Mouse (Mus musculus) heart, embryonic 16.5 days (tissue): ENCODE measurements around the gene Hspa8. TPM values are rescaled to one million over a fixed set of nuclear protein-coding genes. Genes with fewer than 3 reads are reported as not detected.

ENCODE experiments used
- ATAC-seq: fragments of 200-750 bp; cut with Nextera tagmentation; replicated peaks from 2 replicates; pipeline ENCODE4 v1.8.0; 2017; ENCODE audit warnings: moderate number of reproducible peaks; ENCODE audit not compliant: insufficient read depth, low FRiP score; ENCODE audit errors: extremely low read depth
- H3K27ac ChIP-seq: fragments of 300-500 bp; sonication (generic); 2 replicates; pipeline ENCODE4 v1.5.1; 2014; ENCODE audit warnings: mild to moderate bottlenecking, low read length, control low read depth, moderate library complexity
- H3K27me3 ChIP-seq: fragments of 300-500 bp; sonication (generic); 2 replicates; pipeline ENCODE4 v1.6.1; 2014; ENCODE audit warnings: low read length, mixed read lengths; ENCODE audit not compliant: control insufficient read depth, insufficient read depth
- H3K36me3 ChIP-seq: fragments of 300-500 bp; sonication (generic); 2 replicates; pipeline ENCODE4 v1.6.1; 2014; ENCODE audit not compliant: control insufficient read depth, insufficient read depth
- H3K4me1 ChIP-seq: fragments of 300-500 bp; sonication (generic); 2 replicates; pipeline ENCODE4 v1.6.1; 2014; ENCODE audit warnings: low read length, mixed read lengths; ENCODE audit not compliant: control insufficient read depth, insufficient read depth
- H3K4me2 ChIP-seq: fragments of 300-500 bp; sonication (generic); 2 replicates; pipeline ENCODE4 v1.6.1; 2014; ENCODE audit warnings: low read depth, mild to moderate bottlenecking, control low read depth, low read length
- H3K4me3 ChIP-seq: fragments of 300-500 bp; sonication (generic); 2 replicates; pipeline ENCODE4 v1.5.1; 2014; ENCODE audit warnings: mild to moderate bottlenecking, control low read depth, low read length
- H3K9ac ChIP-seq: fragments of 300-500 bp; sonication (generic); 2 replicates; pipeline ENCODE4 v1.6.1; 2014; ENCODE audit warnings: low read length, control low read depth
- H3K9me3 ChIP-seq: fragments of 300-500 bp; sonication (generic); replicated peaks from 2 replicates; pipeline ENCODE4 v1.6.1; 2016; ENCODE audit warnings: low read length; ENCODE audit not compliant: control insufficient read depth
- WGBS: fragments of 180-500 bp; shearing (Covaris S2); extraction: QIAGEN DNeasy Blood & Tissue Kit; methylation state at CpG from one replicate; pipeline ENCODE4 v1.1.7; 2014; 5-methylcytosine and 5-hydroxymethylcytosine counted together
- polyA plus RNA-seq: library from polyadenylated mRNA; unstranded; fragments of >200 nt; fragmentation: Nextera tagmentation; extraction: Ambion mirVana; gene quantifications from 2 replicates; pipeline ENCODE4 v1.2.1, GENCODE M21; 2015

Hspa8 gene
- polyA plus RNA-seq: 2,017 and 2,064 TPM in 2 replicates

DNA sequence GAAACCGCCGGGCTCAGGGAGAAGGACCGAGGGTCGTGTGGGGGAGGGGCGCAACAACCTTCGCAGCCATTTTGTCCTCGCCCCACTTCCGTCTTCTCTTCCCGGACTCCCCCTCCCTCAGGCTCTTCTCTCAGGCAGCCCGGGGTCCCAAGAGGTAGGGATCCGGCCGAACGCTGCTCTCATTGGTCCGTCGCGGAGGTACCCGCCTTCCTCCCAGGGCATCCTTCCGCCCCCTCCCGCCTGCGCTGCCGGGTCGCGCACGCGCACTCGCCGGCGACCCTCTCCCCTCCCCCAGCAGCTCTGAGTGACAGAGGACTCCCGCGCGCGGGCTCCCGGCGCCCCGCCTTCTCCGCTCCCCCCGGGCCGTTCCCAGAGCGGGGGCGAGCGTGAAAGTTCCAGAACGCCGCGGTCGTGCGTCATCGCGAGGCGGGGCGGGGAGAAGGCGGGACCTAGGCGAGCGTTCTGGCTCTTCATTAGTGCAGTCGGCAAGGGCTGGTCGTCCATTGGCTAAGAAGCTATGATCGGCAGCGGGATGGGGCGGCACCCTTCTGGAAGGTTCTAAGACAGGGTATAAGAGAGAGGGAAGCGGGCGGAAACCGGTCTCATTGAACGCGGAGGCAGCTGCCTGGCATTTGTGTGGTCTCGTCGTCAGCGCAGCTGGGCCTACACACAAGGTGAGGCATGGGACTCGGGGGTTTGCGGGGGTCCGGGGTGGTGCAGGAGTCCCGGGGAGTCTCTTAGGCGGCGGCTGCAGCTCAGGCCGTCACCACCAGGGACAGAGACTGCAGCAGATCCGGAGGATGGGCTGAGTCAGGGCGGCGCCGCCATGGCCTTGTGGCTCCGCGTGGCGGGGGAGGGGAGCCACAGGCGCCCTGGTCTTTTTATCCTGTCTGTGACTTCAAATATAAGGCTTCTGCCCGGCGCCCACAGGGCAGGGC, at the start of gene Hspa8:
Gene Hspa8, plus strand, starts transcription at position 310 of the 938 bp plus-strand sequence.
- Histone ChIP-seq H3K36me3 (peaks cover 24% of the 10 kb centered on the region), H3K9ac (peak within 1 kb of the TSS; percentile 100), H3K4me3 (peak within 1 kb of the TSS; percentile 99), H3K4me2 (peak within 1 kb of the TSS; percentile 80), H3K4me1 (peaks cover 41% of the 10 kb centered on the region), H3K27ac (peak within 1 kb of the TSS; percentile 100), H3K9me3 (no peaks in the 10 kb centered on the region), H3K27me3 (no peaks in the 10 kb centered on the region)
- WGBS: under 1% methylated on average over 79 of the region's 83 CpGs
- peak; percentile 95 for ATAC-seq

DNA sequence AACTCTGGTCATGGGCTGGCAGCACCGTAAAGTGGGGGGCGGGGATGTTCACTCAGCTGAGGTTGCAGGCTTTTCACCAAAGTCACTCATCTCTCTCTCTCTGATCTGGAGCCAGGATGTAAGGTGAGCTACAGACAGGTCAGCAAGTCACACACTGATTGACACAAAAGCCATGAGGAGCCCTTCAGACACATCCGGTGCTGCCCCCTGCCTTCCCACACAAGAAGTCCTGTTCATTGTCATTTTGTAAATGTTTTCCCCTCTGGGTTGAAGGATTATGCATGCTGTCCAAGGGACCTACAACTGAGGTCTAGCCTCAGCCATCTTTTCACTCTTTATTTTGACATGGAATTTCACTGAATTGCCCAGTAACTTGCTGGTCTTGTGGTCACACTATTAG, 49.0 kb upstream of the Hspa8 start:
- H3K4me3 ChIP-seq: no peak overlapping the region
- H3K9me3 ChIP-seq: no peaks in the 10 kb centered on the region
- no peaks in the 10 kb centered on the region for H3K36me3 ChIP-seq
- peaks cover 4% of the 10 kb centered on the region for H3K4me1 ChIP-seq
- no peak overlapping the region for H3K4me2 ChIP-seq
- 56% methylated on average over 3 of the region's 3 CpGs for WGBS
- no peaks in the 10 kb centered on the region; the same call in 1 of the 2 replicates for H3K27me3 ChIP-seq
- H3K27ac ChIP-seq: no peak overlapping the region
- ATAC-seq: no peak
- no peak overlapping the region for H3K9ac ChIP-seq

DNA sequence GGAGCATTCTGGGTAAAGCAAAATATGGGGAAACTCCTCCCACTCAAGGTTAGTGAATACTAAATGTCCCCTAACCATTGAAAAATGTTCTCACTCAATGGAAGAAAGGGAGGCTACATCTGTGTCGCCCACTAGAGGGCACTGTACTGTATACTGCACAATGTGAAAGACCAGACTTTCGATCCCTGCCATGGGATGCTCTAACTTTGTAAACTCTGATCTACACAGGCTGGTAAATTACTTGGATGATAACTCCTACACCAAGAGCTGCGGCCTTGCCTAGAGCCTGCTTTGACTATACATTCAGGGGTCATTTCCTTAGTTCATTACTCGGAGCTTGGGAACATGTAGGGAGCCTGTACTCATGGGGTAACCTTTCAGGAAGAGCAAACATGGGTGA, 44.4 kb upstream of the Hspa8 start:
- no peaks in the 10 kb centered on the region for H3K9me3 ChIP-seq
- H3K36me3 ChIP-seq: no peaks in the 10 kb centered on the region
- 15% methylated on average over 4 of the region's 4 CpGs for WGBS
- no peak overlapping the region for H3K9ac ChIP-seq
- ATAC-seq: 0 out of 2 replicates have a peak, but pooled peaks have one; percentile 19
- peak overlapping the region; percentile 31 for H3K4me3 ChIP-seq
- H3K27me3 ChIP-seq: no peaks in the 10 kb centered on the region; the same call in 1 of the 2 replicates
- peaks cover 14% of the 10 kb centered on the region for H3K4me1 ChIP-seq
- 0 out of 2 replicates have a peak overlapping the region, but pooled peaks have one; percentile 92 for H3K27ac ChIP-seq
- peak overlapping the region; percentile 62 for H3K4me2 ChIP-seq

DNA sequence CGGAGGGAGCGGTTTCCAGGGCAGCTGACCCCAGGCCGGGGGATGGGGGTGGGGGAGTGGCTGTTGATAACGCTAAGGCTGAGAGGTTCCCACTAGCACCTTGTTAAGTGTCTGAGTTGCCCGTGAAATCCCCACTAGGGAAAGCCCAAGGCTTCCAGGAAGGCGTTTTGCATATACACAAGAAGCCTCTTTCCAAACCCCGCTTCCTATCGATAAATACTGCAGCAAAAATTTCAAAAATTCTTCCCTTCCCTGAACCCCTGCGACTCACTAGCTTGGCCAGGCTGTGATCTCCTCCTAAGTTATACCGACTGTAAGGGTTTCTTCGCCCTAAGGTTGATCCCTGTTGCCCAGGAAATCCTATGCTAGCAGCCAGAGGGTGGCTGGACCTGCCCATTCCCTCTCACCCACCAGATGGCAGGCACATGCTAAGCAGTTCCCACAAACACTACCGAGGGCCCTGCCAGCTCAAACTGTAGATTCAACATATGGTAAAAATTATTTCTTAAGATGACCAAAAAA, 43.6 kb upstream of the Hspa8 start:
- peak overlapping the region; percentile 62 for H3K4me2 ChIP-seq
- no peaks in the 10 kb centered on the region for H3K9me3 ChIP-seq
- H3K9ac ChIP-seq: peak overlapping the region; percentile 58
- no peaks in the 10 kb centered on the region for H3K36me3 ChIP-seq
- H3K27ac ChIP-seq: peak overlapping the region; percentile 92
- peak overlapping the region; percentile 44 for H3K4me3 ChIP-seq
- WGBS: 10% methylated on average over 12 of the region's 12 CpGs
- H3K4me1 ChIP-seq: peaks cover 14% of the 10 kb centered on the region
- no peaks in the 10 kb centered on the region; the same call in 1 of the 2 replicates for H3K27me3 ChIP-seq
- peak; percentile 79 for ATAC-seq

DNA sequence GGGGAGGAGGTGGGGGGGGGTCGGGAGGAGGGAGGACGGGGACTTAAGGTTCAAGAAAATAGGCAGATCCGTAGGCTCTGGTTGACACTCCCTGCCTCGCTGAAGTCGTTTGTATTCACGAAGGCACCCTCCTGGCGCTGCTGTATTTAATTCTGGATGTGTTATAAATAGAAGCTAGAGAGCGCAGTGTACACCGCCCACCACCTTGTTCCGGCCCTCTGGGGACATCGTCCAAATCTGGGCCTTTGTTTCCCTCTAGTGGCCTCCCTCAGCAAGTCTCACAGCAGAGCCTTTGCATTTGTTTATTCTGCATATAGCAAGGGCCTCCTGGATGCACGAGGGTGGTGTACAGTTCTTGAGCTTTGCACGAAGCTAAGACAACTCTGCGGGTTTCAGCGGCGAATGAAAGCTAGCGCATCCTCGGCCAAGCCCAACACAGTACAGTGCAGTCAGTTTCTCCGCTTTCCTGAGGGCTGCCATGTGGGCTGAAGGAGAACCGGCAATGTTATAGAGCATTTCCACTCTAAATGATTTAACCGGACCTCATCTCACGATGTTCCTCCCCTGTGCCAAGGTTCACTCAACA, 43.0 kb upstream of the Hspa8 start:
- H3K27ac ChIP-seq: peak overlapping the region; percentile 92
- H3K4me2 ChIP-seq: peak overlapping the region; percentile 62
- H3K36me3 ChIP-seq: no peaks in the 10 kb centered on the region
- peak; percentile 92 for ATAC-seq
- WGBS: 8% methylated on average over 21 of the region's 22 CpGs
- H3K4me1 ChIP-seq: peaks cover 14% of the 10 kb centered on the region
- H3K27me3 ChIP-seq: no peaks in the 10 kb centered on the region; the same call in 1 of the 2 replicates
- H3K4me3 ChIP-seq: peak overlapping the region; percentile 44
- no peaks in the 10 kb centered on the region for H3K9me3 ChIP-seq
- H3K9ac ChIP-seq: peak overlapping the region; percentile 58

DNA sequence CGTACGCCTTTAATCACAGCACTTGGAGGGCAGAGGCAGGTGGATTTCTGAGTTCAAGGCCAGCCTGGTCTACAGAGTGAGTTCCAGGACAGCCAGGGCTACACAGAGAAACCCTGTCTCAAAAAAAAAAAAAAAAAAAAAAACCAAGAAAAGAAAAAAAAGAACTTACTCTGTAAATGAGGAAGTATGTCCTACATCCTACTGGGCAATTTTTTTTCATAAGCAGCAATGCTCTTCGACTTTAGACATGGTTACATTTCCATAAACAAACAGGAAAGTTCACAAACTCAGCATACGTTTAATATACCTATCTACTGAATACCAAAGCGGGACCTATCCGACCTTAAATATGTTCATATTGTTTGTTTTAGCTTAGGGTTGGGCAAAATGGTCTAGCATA, 38.4 kb upstream of the Hspa8 start:
- no peak overlapping the region for H3K4me2 ChIP-seq
- H3K36me3 ChIP-seq: no peaks in the 10 kb centered on the region
- H3K9ac ChIP-seq: no peak overlapping the region
- H3K4me3 ChIP-seq: no peak overlapping the region
- 90% methylated on average over 6 of the region's 6 CpGs for WGBS
- ATAC-seq: no peak
- H3K4me1 ChIP-seq: peaks cover 5% of the 10 kb centered on the region
- no peak overlapping the region for H3K27ac ChIP-seq
- no peaks in the 10 kb centered on the region for H3K9me3 ChIP-seq
- no peaks in the 10 kb centered on the region for H3K27me3 ChIP-seq

DNA sequence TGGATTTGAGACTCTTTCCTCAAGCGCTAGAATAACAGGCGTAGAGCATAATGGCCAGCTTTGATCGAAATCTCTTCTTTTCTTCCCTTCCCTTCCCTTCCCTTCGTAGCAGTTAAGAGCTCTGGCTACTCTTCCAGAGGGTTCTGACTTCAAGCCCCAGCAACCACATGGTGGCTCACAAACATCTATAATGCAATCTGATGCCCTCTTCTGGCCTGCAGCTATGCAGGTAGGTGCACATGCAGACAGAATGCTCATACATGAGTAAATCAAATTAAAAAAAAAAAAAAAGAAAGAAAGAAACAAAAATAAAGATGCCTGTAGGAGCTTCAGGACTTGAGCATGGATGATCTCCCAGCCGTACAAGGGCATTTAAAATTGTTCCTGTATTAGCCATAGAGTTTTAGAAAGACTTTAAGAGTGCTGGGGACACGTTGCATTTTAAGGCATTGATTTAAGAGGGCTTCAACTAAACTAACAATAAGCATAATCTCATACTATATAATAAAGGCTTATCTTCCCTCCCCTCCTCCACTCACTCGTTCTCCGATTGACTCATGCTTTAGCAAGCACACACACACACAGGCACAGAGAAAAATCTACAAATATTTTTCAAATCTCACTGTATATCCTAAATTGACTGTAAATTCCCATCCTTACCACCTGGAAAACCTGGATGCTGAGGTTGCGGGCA, 35.8 kb upstream of the Hspa8 start:
- Histone ChIP-seq H3K4me1 (no peaks in the 10 kb centered on the region), H3K4me3 (no peak overlapping the region), H3K27me3 (no peaks in the 10 kb centered on the region), H3K36me3 (no peaks in the 10 kb centered on the region), H3K9me3 (no peaks in the 10 kb centered on the region), H3K4me2 (peak overlapping the region; percentile 20; the same call in 1 of the 2 replicates), H3K27ac (0 out of 2 replicates have a peak overlapping the region, but pooled peaks have one; percentile 34), H3K9ac (no peak overlapping the region)
- no peak for ATAC-seq
- 75% methylated on average over 9 of the region's 9 CpGs for WGBS

DNA sequence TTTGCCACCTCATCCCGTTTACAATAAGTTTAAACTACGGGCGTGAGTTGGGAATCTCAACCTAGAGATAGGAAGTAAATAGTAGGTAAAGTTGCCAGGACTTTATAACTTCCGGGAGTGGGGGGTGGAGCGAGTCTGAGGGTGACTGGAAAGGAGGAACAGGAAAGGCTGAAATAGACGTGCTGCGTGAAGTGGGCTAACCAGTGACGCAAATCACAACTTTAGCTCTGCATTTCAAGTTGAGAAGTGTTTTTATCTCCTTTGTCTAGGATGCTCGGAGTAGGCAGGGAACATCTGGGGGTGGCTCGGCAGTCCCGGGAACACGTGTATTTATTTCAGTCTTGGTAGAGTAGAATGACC, 35.2 kb upstream of the Hspa8 start:
- peak overlapping the region; percentile 20; the same call in 1 of the 2 replicates for H3K4me2 ChIP-seq
- 41% methylated on average over 12 of the region's 12 CpGs for WGBS

More for the DNA sequence above, 35.2 kb upstream of the Hspa8 start:
- H3K9ac ChIP-seq: no peak overlapping the region
- no peak overlapping the region for H3K4me3 ChIP-seq
- no peaks in the 10 kb centered on the region for H3K27me3 ChIP-seq
- 0 out of 2 replicates have a peak overlapping the region, but pooled peaks have one; percentile 34 for H3K27ac ChIP-seq
- no peaks in the 10 kb centered on the region for H3K4me1 ChIP-seq
- no peaks in the 10 kb centered on the region for H3K36me3 ChIP-seq
- no peaks in the 10 kb centered on the region for H3K9me3 ChIP-seq
- 0 out of 2 replicates have a peak, but pooled peaks have one; percentile 18 for ATAC-seq
